Mouse (Mus musculus): Measurements from ENCODE around the gene Rnf113a2.

GRCm38 (mm10) chr12:84384644-84385081 is 32.3 kb upstream of the Rnf113a2 start:
- TF ChIP-seq POLR2A (IDR thresholded peaks at IDR 0.05; ENCODE audit: low read depth, low read length), result no peak
- TF ChIP-seq CTCF (IDR thresholded peaks at IDR 0.05; ENCODE audit: borderline replicate concordance, insufficient read depth, low read length), result no peak

All from embryonic fibroblast, embryonic 13.5 days (primary cell).